Mouse (Mus musculus) limb, embryonic 12.5 days (tissue): Measurements from ENCODE around the gene Prss37. TPM values are rescaled to one million over a fixed set of nuclear protein-coding genes. Genes with fewer than 3 reads are reported as not detected.

Source experiments
- polyA plus RNA-seq: library from polyadenylated mRNA; unstranded; fragments of >200 nt; fragmentation: Nextera tagmentation; extraction: Ambion mirVana; gene quantifications from 2 replicates; pipeline ENCODE4 v1.2.1, GENCODE M21; 2016

Prss37 gene
- polyA plus RNA-seq, 1 experiment from 2014 or later = not detected

Other genes starting within 250 kb of the Prss37 start
- 42.3 and 45.5 TPM in 2 replicates for gene Agk, start 194.3 kb downstream of the Prss37 start, polyA plus RNA-seq
- 14.5 and 14.8 TPM in 2 replicates for gene E330009J07Rik, start 83.4 kb downstream of the Prss37 start, polyA plus RNA-seq
- 0.27 TPM in 1 of 2 replicates, not detected in the other for gene Wee2, start 80.4 kb downstream of the Prss37 start, polyA plus RNA-seq
- 197 and 204 TPM in 2 replicates for gene Ssbp1, start 48.2 kb downstream of the Prss37 start, polyA plus RNA-seq
- gene Tas2r137, start 28.3 kb downstream of the Prss37 start, polyA plus RNA-seq = not detected in 2 replicates
- not detected in 2 replicates for gene Tas2r108, start 26.0 kb downstream of the Prss37 start, polyA plus RNA-seq
- gene Olfr461, start 35.5 kb upstream of the Prss37 start, polyA plus RNA-seq = 0.21 TPM in 1 of 2 replicates, not detected in the other
- gene Olfr460, start 50.0 kb upstream of the Prss37 start, polyA plus RNA-seq = not detected in 2 replicates
- 0.43 and 0.92 TPM in 2 replicates for gene Clec5a, start 66.3 kb upstream of the Prss37 start, polyA plus RNA-seq
- gene Tas2r138, start 93.8 kb upstream of the Prss37 start, polyA plus RNA-seq = not detected in 2 replicates
- not detected in 2 replicates for gene Mgam, start 109.3 kb upstream of the Prss37 start, polyA plus RNA-seq